In genomic region chr16:85680351-85680750, GRCm38 (mm10) we compare ENCODE assay signal across 10 mouse cellular contexts.
DNase-seq lines count a peak whose midpoint lies in the region; ATAC-seq lines count a peak whose summit lies in the region.
"Had no signal": no experiment of that assay in that cellular context is flagged by ENCODE, and none has a peak within 500 bp of the region (broad histone marks: within the 10 kb centered on the region; RNA-seq: fewer than 3 reads in every experiment).

No protein-coding gene starts in this region.

- H3K4me3 ChIP-seq in intestine, embryonic 14.5 days (ENCODE audit: low read depth, low read length) = no peak overlapping the region
- no peak overlapping the region for H3K4me3 ChIP-seq in intestine, embryonic 15.5 days (replicated peaks)
- H3K4me3 ChIP-seq: heart, embryonic 13.5 days had no signal

- no peak overlapping the region for H3K27ac ChIP-seq in intestine, embryonic 14.5 days (ENCODE audit: low read depth)
- H3K27ac ChIP-seq in intestine, embryonic 15.5 days = no peak overlapping the region
- H3K27ac ChIP-seq: heart, embryonic 13.5 days had no signal

- no peaks in the 10 kb centered on the region for H3K9me3 ChIP-seq in intestine, embryonic 14.5 days (ENCODE audit: control insufficient read depth, low read length)
- no peaks in the 10 kb centered on the region for H3K9me3 ChIP-seq in intestine, embryonic 15.5 days
- H3K9me3 ChIP-seq: heart, embryonic 13.5 days had no signal

- no peak overlapping the region for H3K9ac ChIP-seq in intestine, embryonic 14.5 days (ENCODE audit: low read length)
- H3K9ac ChIP-seq in intestine, embryonic 15.5 days = no peak overlapping the region
- H3K9ac ChIP-seq: heart, embryonic 13.5 days had no signal

- peaks cover 4% of the 10 kb centered on the region; the same call in 1 of the 2 replicates for H3K4me1 ChIP-seq in intestine, embryonic 14.5 days (replicated peaks; ENCODE audit: control insufficient read depth, insufficient read depth, low read length)
- H3K4me1 ChIP-seq in intestine, embryonic 15.5 days (replicated peaks) = no peaks in the 10 kb centered on the region

- no peak overlapping the region for H3K4me2 ChIP-seq in intestine, embryonic 14.5 days (ENCODE audit: low read length)
- H3K4me2 ChIP-seq in intestine, embryonic 15.5 days (replicated peaks) = no peak overlapping the region
- H3K4me2 ChIP-seq: heart, embryonic 13.5 days had no signal

- no peak for DNase-seq in intestine, embryonic 14.5 days (ENCODE audit: low spot score)
- peak; percentile 55 for DNase-seq in brain, adult 2 months (ENCODE audit: low read depth, low spot score)
- peak; percentile 56 for DNase-seq in fibroblast of lung, adult 2 months (ENCODE audit: low read depth)
- DNase-seq in mesoderm, embryonic 11.5 days (ENCODE audit: low read depth, low spot score) = peak; percentile 50
- DNase-seq in layer of hippocampus, adult 11-12 months (ENCODE audit: low spot score) = no peak
- DNase-seq in thymus, adult 18-20 months = no peak
- no peak for DNase-seq in heart, adult 11 months

- H3K36me3 ChIP-seq in intestine, embryonic 14.5 days (ENCODE audit: control insufficient read depth, insufficient read depth, low read length) = no peaks in the 10 kb centered on the region
- no peaks in the 10 kb centered on the region for H3K36me3 ChIP-seq in intestine, embryonic 15.5 days
- H3K36me3 ChIP-seq: G1E; heart, embryonic 13.5 days had no signal

- WGBS in intestine, embryonic 14.5 days = 35% methylated on average over 6 of the region's 6 CpGs
- 31% methylated on average over 6 of the region's 6 CpGs for WGBS in intestine, embryonic 15.5 days

- ATAC-seq in intestine, embryonic 14.5 days (replicated peaks; ENCODE audit: low FRiP score, low TSS enrichment, low read depth) = peak; percentile 55; the same call in 1 of the 2 replicates
- no peak for ATAC-seq in intestine, embryonic 15.5 days

- H3K27me3 ChIP-seq in intestine, embryonic 14.5 days (replicated peaks; ENCODE audit: control insufficient read depth, insufficient read depth, low read length) = no peaks in the 10 kb centered on the region
- no peaks in the 10 kb centered on the region for H3K27me3 ChIP-seq in intestine, embryonic 15.5 days (replicated peaks)
- H3K27me3 ChIP-seq: heart, embryonic 13.5 days had no signal

Comparison
In these comparisons a context has a peak if more than half of its experiments do, and no peak if none do; other contexts are left out.
1. DNase-seq: peak in brain, adult 2 months (single experiment), fibroblast of lung, adult 2 months (single experiment) and mesoderm, embryonic 11.5 days (single experiment); none in intestine, embryonic 14.5 days (single experiment), layer of hippocampus, adult 11-12 months (single experiment), thymus, adult 18-20 months (0 of 2) and heart, adult 11 months (single experiment).